Mouse (Mus musculus): ENCODE results near the gene Gm20388.

- TF ChIP-seq POLR2A (IDR thresholded peaks at IDR 0.05; ENCODE audit: insufficient read depth, low read depth, low read length), result no peak
- TF ChIP-seq CTCF (IDR thresholded peaks at IDR 0.05; ENCODE audit: insufficient read depth, low read depth, low read length), result no peak
These were observed 230.1 kb downstream of the Gm20388 start for GRCm38 (mm10) chr8:120140769-120141168.

All from olfactory bulb, adult 2 months (tissue).